Mouse (Mus musculus) ES-Bruce4 (cell line): ENCODE data around the gene Pnp2.

Source experiments
- CTCF ChIP-seq: IDR thresholded peaks from one replicate; pipeline ENCODE4 v1.8.1; 2011; ENCODE audit warnings: low read depth, low read length
- EP300 ChIP-seq: IDR thresholded peaks from 2 replicates; pipeline ENCODE4 v1.6.1; 2011; ENCODE audit warnings: low read depth, low read length; ENCODE audit not compliant: insufficient read depth
- POLR2A ChIP-seq: IDR thresholded peaks from one replicate; pipeline ENCODE4 v1.8.1; 2011; ENCODE audit warnings: low read length; ENCODE audit not compliant: insufficient read depth

DNA sequence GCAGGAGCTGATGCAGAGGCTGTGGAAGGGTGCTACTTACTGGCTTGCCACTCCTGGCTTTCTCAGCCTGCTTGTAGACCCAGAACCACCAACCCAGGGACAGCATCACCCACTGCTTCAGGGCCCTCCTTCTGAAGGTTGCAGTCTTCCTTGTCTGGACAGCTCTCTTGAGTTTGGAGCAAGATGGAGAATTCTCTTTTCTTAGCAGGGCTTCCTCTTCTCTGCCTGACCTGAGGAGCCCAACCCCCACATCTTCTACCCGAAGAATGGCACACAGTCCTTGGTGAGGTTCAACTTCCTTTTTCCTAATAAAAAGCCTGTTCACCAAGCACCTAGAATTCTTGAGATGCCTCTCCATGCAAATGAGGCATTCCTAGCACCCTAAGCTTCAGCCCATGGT is 15.0 kb downstream of the Pnp2 start:
- TF ChIP-seq EP300 (no peak), POLR2A (no peak), CTCF (no peak)
